Mouse (Mus musculus) macrophage (primary cell): Measurements from ENCODE around the gene Isg20l2. TPM values are rescaled to one million over a fixed set of nuclear protein-coding genes. Genes with fewer than 3 reads are reported as not detected.

Experiments used
- H3K27ac ChIP-seq: fragments of 350-480 bp; formaldehyde crosslinking; 2 replicates; pipeline ENCODE4 v1.9.0; 2021
- H3K36me3 ChIP-seq: fragments of 350-480 bp; formaldehyde crosslinking; 2 replicates; pipeline ENCODE4 v1.9.0; 2021; ENCODE audit errors: inconsistent target
- H3K4me3 ChIP-seq: fragments of 350-480 bp; formaldehyde crosslinking; 2 replicates; pipeline ENCODE4 v1.9.0; 2021; ENCODE audit errors: inconsistent target
- H3K79me2 ChIP-seq: fragments of 350-480 bp; formaldehyde crosslinking; 2 replicates; pipeline ENCODE4 v1.9.0; 2021; ENCODE audit errors: inconsistent target
- WGBS: methylation state at CpG from one replicate; pipeline ENCODE4 v1.1.7; 2026; ENCODE audit warnings: inconsistent platforms; ENCODE audit not compliant: missing documents; 5-methylcytosine and 5-hydroxymethylcytosine counted together
- polyA plus RNA-seq: library from polyadenylated mRNA; stranded (reverse); fragments of 250-400 nt; gene quantifications from 3 replicates; pipeline ENCODE4 v1.2.4, GENCODE M21; 2018; ENCODE audit warnings: inconsistent platforms

Isg20l2 gene
- polyA plus RNA-seq, 1 experiment from 2014 or later: 14.0 TPM

DNA sequence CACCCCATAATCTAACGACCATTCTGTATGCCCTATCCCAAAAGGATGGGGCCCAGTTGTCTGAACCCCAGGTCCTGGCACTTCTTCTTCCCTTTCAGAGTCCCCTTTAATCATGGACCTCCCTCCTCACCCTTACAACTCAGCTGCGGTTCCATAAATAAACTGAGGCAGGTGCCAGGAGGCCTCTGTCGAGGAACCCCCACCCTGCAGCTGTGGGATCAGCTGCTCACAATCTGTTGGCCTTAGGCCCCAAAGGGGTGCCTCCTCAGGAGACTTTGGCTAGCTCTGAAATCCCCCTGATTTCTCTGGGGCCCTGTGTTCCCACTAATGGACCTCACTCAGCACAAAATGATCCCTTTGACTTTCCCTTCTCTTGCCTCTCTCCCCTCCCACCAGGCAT is 54.0 kb downstream of the Isg20l2 start:
- no peaks in the 10 kb centered on the region for H3K36me3 ChIP-seq
- H3K4me3 ChIP-seq: no peak overlapping the region
- no peaks in the 10 kb centered on the region for H3K79me2 ChIP-seq
- no peak overlapping the region for H3K27ac ChIP-seq
- WGBS: 62% methylated on average over 3 of the region's 3 CpGs

- Histone ChIP-seq H3K36me3 (no peaks in the 10 kb centered on the region), H3K79me2 (no peaks in the 10 kb centered on the region), H3K27ac (no peak overlapping the region), H3K4me3 (no peak overlapping the region)
- WGBS: 78% methylated on average over 12 of the region's 12 CpGs
These were observed 55.6 kb downstream of the Isg20l2 start for GRCm38 (mm10) chr3:87985505-87986320.

DNA sequence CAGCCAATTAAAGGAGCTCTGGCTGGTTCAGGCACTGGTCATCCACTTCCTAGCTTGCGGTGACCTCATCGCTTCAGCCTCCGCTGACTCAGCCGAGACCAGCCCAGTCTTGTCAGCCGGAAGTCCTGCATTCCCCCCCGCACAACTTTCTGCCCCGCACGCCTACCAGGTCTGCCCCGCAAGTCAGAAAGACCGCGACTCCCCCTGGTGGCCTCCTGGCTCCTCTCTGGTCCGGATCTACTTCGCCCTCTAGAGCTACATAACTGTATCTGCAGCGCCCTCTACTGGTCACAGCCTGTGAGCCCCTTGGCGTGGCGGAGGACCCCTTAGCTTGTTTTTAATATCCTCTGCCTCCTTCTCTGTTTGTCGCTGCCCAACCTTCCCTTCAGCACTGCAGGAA is 56.8 kb downstream of the Isg20l2 start:
- Histone ChIP-seq H3K79me2 (no peaks in the 10 kb centered on the region), H3K27ac (no peak overlapping the region), H3K36me3 (no peaks in the 10 kb centered on the region), H3K4me3 (peak overlapping the region; percentile 8; the same call in 1 of the 2 replicates)
- WGBS: 0% methylated on average over 17 of the region's 17 CpGs

- H3K27ac ChIP-seq: no peak overlapping the region
- no peaks in the 10 kb centered on the region for H3K79me2 ChIP-seq
- 3% methylated on average over 15 of the region's 15 CpGs for WGBS
- peak overlapping the region; percentile 8; the same call in 1 of the 2 replicates for H3K4me3 ChIP-seq
- no peaks in the 10 kb centered on the region for H3K36me3 ChIP-seq
These were observed 57.5 kb downstream of the Isg20l2 start for GRCm38 (mm10) chr3:87987633-87988032.

DNA sequence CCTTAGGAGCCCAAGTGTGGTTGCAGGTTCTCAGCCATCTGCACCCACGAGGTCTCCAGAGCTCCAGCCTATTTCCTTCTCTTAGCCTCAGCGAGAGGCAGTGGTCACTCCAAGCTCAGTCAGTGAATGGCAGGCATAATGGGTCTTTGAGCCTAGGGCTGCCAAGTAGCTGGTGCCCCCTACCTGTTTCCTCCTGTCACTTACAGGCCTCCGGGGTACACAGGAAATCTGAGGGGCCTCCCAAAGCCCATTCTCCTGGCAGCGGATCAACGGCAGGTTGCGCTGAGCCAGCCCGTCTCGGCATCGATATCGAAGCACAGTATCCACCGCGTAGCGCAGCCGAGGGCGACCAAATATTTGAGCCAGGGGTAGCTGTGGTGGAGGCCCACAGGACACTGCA is 58.0 kb downstream of the Isg20l2 start:
- H3K27ac ChIP-seq: no peak overlapping the region
- 9% methylated on average over 15 of the region's 15 CpGs for WGBS
- H3K36me3 ChIP-seq: no peaks in the 10 kb centered on the region
- H3K4me3 ChIP-seq: peak overlapping the region; percentile 8; the same call in 1 of the 2 replicates
- H3K79me2 ChIP-seq: no peaks in the 10 kb centered on the region

DNA sequence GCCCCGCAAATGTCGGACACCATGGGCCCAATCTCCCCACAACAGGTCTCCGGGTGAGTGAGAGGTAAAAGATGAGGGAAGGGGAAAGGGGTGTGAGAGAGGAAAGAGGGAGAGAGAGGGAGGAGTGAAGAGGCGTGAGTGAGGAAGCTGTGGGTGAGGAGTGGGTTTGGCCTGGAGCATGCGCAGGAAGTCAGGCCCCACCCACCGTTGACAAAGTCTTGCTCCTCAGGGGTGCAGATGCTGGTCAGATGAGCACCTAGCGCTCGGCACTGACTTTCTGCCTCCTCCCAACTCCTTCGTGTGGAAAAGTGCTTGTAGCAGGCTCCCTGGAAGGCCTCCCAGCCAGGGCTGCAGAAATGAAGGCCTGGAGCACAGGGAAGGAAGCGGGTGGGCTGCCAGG is 59.8 kb downstream of the Isg20l2 start:
- Histone ChIP-seq H3K36me3 (no peaks in the 10 kb centered on the region), H3K4me3 (no peak overlapping the region), H3K27ac (no peak overlapping the region), H3K79me2 (no peaks in the 10 kb centered on the region)
- 36% methylated on average over 9 of the region's 10 CpGs for WGBS

Other genes with a start within 250 kb of the Isg20l2 start
- 0.22 TPM in 1 of 3 replicates, not detected in the others for gene Lrrc71, start 181.7 kb upstream of the Isg20l2 start, polyA plus RNA-seq
- gene Ntrk1, start 135.2 kb upstream of the Isg20l2 start, polyA plus RNA-seq: not detected in 3 replicates
- gene Insrr, start 133.4 kb upstream of the Isg20l2 start, polyA plus RNA-seq: not detected in 3 replicates
- 0.07 to 0.30 TPM in 2 of 3 replicates, not detected in the other for gene Pear1, start 106.0 kb upstream of the Isg20l2 start, polyA plus RNA-seq
- gene Sh2d2a, start 83.6 kb upstream of the Isg20l2 start, polyA plus RNA-seq: not detected in 3 replicates
- 21.8 to 30.4 TPM (median 26.0 TPM) in 3 replicates for gene Prcc, start 44.7 kb upstream of the Isg20l2 start, polyA plus RNA-seq
- gene Hdgf, start 24.0 kb upstream of the Isg20l2 start, polyA plus RNA-seq: 101 to 165 TPM (median 143 TPM) in 3 replicates
- gene Mrpl24, start 10.8 kb upstream of the Isg20l2 start, polyA plus RNA-seq: 54.3 to 77.0 TPM (median 59.3 TPM) in 3 replicates
- gene Rrnad1, start 403 bp downstream of the Isg20l2 start, polyA plus RNA-seq: 6.4 to 10.6 TPM (median 7.0 TPM) in 3 replicates
- not detected in 3 replicates for gene Crabp2, start 18.4 kb downstream of the Isg20l2 start, polyA plus RNA-seq
- gene Nes, start 40.8 kb downstream of the Isg20l2 start, polyA plus RNA-seq: 0.35 to 2.8 TPM (median 2.5 TPM) in 3 replicates
- gene Bcan, start 69.9 kb downstream of the Isg20l2 start, polyA plus RNA-seq: not detected in 3 replicates
- gene Hapln2, start 97.3 kb downstream of the Isg20l2 start, polyA plus RNA-seq: not detected in 3 replicates
- 6.3 to 30.7 TPM (median 19.6 TPM) in 3 replicates for gene Gpatch4, start 112.8 kb downstream of the Isg20l2 start, polyA plus RNA-seq
- gene Naxe, start 128.2 kb downstream of the Isg20l2 start, polyA plus RNA-seq: 66.0 to 99.6 TPM (median 82.3 TPM) in 3 replicates
- gene Ttc24, start 148.0 kb downstream of the Isg20l2 start, polyA plus RNA-seq: not detected in 3 replicates
- 2.5 to 4.1 TPM (median 3.7 TPM) in 3 replicates for gene Iqgap3, start 151.7 kb downstream of the Isg20l2 start, polyA plus RNA-seq
- gene Mef2d, start 212.1 kb downstream of the Isg20l2 start, polyA plus RNA-seq: 37.8 to 68.1 TPM (median 46.3 TPM) in 3 replicates